Mouse (Mus musculus) bone marrow macrophage, adult 2 months (primary cell): ENCODE results near the gene Farp1.

Experiments used
- CTCF ChIP-seq: IDR thresholded peaks from 2 replicates; pipeline ENCODE4 v1.5.1; 2012; ENCODE audit warnings: low read depth, mild to moderate bottlenecking, low read length, moderate library complexity
- POLR2A ChIP-seq: IDR thresholded peaks from 2 replicates; pipeline ENCODE4 v1.6.1; 2012; ENCODE audit warnings: mild to moderate bottlenecking, low read depth, low read length, borderline replicate concordance

- no peak for TF ChIP-seq CTCF
- no peak for TF ChIP-seq POLR2A
These were observed 180.8 kb downstream of the Farp1 start for GRCm38 (mm10) chr14:121215817-121216216.
